Mouse (Mus musculus) CH12.LX (cell line): ENCODE results near the gene Lmtk2. TPM values are rescaled to one million over a fixed set of nuclear protein-coding genes. Genes with fewer than 3 reads are reported as not detected.
A peak's percentile ranks its signal among the peaks of the same experiment; 100 is the strongest.

ENCODE experiments used
- DNase-seq: peaks from one replicate; pipeline ENCODE4 v3.0.0-alpha.2; 2013; ENCODE audit errors: extremely low read depth
- H3K27ac ChIP-seq: 2 replicates; pipeline ENCODE4 v1.5.1; 2012; ENCODE audit warnings: low read depth, mild to moderate bottlenecking, control low read depth, moderate library complexity; ENCODE audit not compliant: insufficient read depth
- H3K27me3 ChIP-seq: replicated peaks from 2 replicates; pipeline ENCODE3; 2012; ENCODE audit warnings: inconsistent platforms
- H3K36me3 ChIP-seq, 2 experiments: replicated peaks in 1 of 2; 2 replicates each; pipeline versions ENCODE3 to v1.6.1; 2012; ENCODE audit warnings: inconsistent platforms in 1 of 2, low read length in 1 of 2, mild to moderate bottlenecking in 1 of 2, mixed read lengths in 1 of 2, moderate library complexity in 1 of 2; ENCODE audit not compliant: control insufficient read depth in 1 of 2, insufficient read depth in 1 of 2
- H3K4me1 ChIP-seq, 2 experiments: 2 replicates each; pipeline ENCODE4 v1.6.1; 2012; ENCODE audit warnings: inconsistent platforms in 1 of 2, moderate library complexity in 1 of 2; ENCODE audit not compliant: insufficient read depth in 2 of 2, control insufficient read depth in 1 of 2
- H3K4me2 ChIP-seq: 2 replicates; pipeline ENCODE4 v1.6.1; 2012; ENCODE audit warnings: low read depth, mild to moderate bottlenecking, control low read depth; ENCODE audit not compliant: poor library complexity, insufficient read depth, severe bottlenecking
- H3K4me3 ChIP-seq, 3 experiments: fragments of 150-350 bp in 1 of 3; sonication (generic) in 1 of 3; replicated peaks in 1 of 3; 2 replicates each; pipeline versions ENCODE3 to v1.5.1; 2011 to 2012; ENCODE audit warnings: low read depth in 2 of 3, low read length in 2 of 3, mild to moderate bottlenecking in 2 of 3, moderate library complexity in 2 of 3, control low read depth in 1 of 3, improper control_type of control experiment in 1 of 3, inconsistent platforms in 1 of 3, mixed read lengths in 1 of 3; ENCODE audit not compliant: poor library complexity in 1 of 3
- H3K79me2 ChIP-seq: replicated peaks from 2 replicates; pipeline ENCODE4 v1.6.1; 2012; ENCODE audit warnings: mild to moderate bottlenecking, moderate library complexity; ENCODE audit not compliant: control insufficient read depth, poor library complexity, insufficient read depth, severe bottlenecking; ENCODE audit errors: extremely low read depth
- H3K9ac ChIP-seq: 2 replicates; pipeline ENCODE4 v1.6.1; 2012; ENCODE audit warnings: low read depth, mild to moderate bottlenecking, control low read depth, moderate library complexity; ENCODE audit not compliant: insufficient read depth
- H3K9me3 ChIP-seq: replicated peaks from 2 replicates; pipeline ENCODE3; 2012; ENCODE audit warnings: low read length, inconsistent platforms, mixed read lengths
- CTCF ChIP-seq, 2 experiments: IDR thresholded peaks in 1 of 2; conservative IDR thresholded peaks in 1 of 2; 2 replicates each; pipeline ENCODE4 v1.5.1; 2011 to 2012; ENCODE audit warnings: low read depth in 2 of 2, low read length in 2 of 2, improper control_type of control experiment in 1 of 2, inconsistent platforms in 1 of 2, mild to moderate bottlenecking in 1 of 2, moderate library complexity in 1 of 2
- ETS1 ChIP-seq: conservative IDR thresholded peaks from 2 replicates; pipeline ENCODE4 v1.6.1; 2012; ENCODE audit warnings: low read depth, mild to moderate bottlenecking, inconsistent platforms, low read length, improper control_type of control experiment, moderate library complexity
- IRF4 ChIP-seq: IDR thresholded peaks from 2 replicates; pipeline ENCODE4 v1.6.1; 2014; ENCODE audit warnings: low read depth, mild to moderate bottlenecking, inconsistent platforms, low read length, improper control_type of control experiment
- MAFK ChIP-seq: IDR thresholded peaks from 2 replicates; pipeline ENCODE4 v1.6.1; 2011; ENCODE audit warnings: low read length, improper control_type of control experiment; ENCODE audit not compliant: insufficient replicate concordance
- MAX ChIP-seq: IDR thresholded peaks from 2 replicates; pipeline ENCODE4 v1.6.1; 2011; ENCODE audit warnings: low read length, improper control_type of control experiment
- MEF2A ChIP-seq: IDR thresholded peaks from 2 replicates; pipeline ENCODE4 v1.6.1; 2014; ENCODE audit warnings: low read depth, mild to moderate bottlenecking, inconsistent platforms, low read length, improper control_type of control experiment, borderline replicate concordance
- MYC ChIP-seq: IDR thresholded peaks from 2 replicates; pipeline ENCODE4 v1.6.1; 2011; ENCODE audit warnings: low read depth, mild to moderate bottlenecking, improper control_type of control experiment, low read length
- PAX5 ChIP-seq: IDR thresholded peaks from 2 replicates; pipeline ENCODE4 v1.6.1; 2012; ENCODE audit warnings: low read length, inconsistent platforms, mixed read lengths
- RAD21 ChIP-seq: IDR thresholded peaks from 2 replicates; pipeline ENCODE4 v1.6.1; 2011; ENCODE audit warnings: low read depth, mild to moderate bottlenecking, low read length, improper control_type of control experiment, moderate library complexity
- SIN3A ChIP-seq: IDR thresholded peaks from 2 replicates; pipeline ENCODE4 v1.6.1; 2012; ENCODE audit warnings: low read length, improper control_type of control experiment, inconsistent platforms
- TBP ChIP-seq: conservative IDR thresholded peaks from 2 replicates; pipeline ENCODE4 v1.6.1; 2011; ENCODE audit warnings: low read depth, low read length, improper control_type of control experiment
- TCF12 ChIP-seq: IDR thresholded peaks from 2 replicates; pipeline ENCODE4 v1.6.1; 2014; ENCODE audit warnings: low read depth, mild to moderate bottlenecking, inconsistent platforms, low read length, improper control_type of control experiment
- UBTF ChIP-seq: IDR thresholded peaks from 2 replicates; pipeline ENCODE4 v1.6.1; 2012; ENCODE audit warnings: low read depth, mild to moderate bottlenecking, inconsistent platforms, low read length, improper control_type of control experiment, moderate library complexity
- ZC3H11A ChIP-seq: IDR thresholded peaks from 2 replicates; pipeline ENCODE4 v1.6.1; 2012; ENCODE audit warnings: low read depth, mild to moderate bottlenecking, inconsistent platforms, low read length, improper control_type of control experiment
- ZMIZ1 ChIP-seq: IDR thresholded peaks from 2 replicates; pipeline ENCODE4 v1.6.1; 2012; ENCODE audit warnings: low read depth, mild to moderate bottlenecking, inconsistent platforms, low read length, improper control_type of control experiment
- dilution Hi-C: fragments of 300-500 bp; cut with MboI; formaldehyde crosslinking; loops from 2 replicates; pipeline ENCODE4 v1.14.3; 2020; ENCODE audit warnings: low sequenced_read_pairs; ENCODE audit not compliant: extremely low pct_unique_long_range_greater_than_20kb, extremely low pct_ligation_motif_present
- in situ Hi-C: fragments of 300-500 bp; cut with MboI; formaldehyde crosslinking; loops from 3 replicates; pipeline ENCODE4 v1.14.3; 2019; ENCODE audit warnings: low sequenced_read_pairs, low pct_ligation_motif_present, low pct_unique_long_range_greater_than_20kb, mixed read lengths
- polyA plus RNA-seq: library from polyadenylated mRNA; unstranded; fragments of >175 nt; gene quantifications from 2 replicates; pipeline ENCODE4 v1.2.1, GENCODE M21; 2012; ENCODE audit warnings: low read depth; ENCODE audit not compliant: insufficient read length
- total RNA-seq, 2 experiments: library from RNA; depleted of rRNA; stranded (reverse); fragments of 300-350 nt in 1 of 2; fragments of >200 nt in 1 of 2; gene quantifications; 2 replicates each; pipeline ENCODE4 v1.2.3; 2012 to 2014

Gene Lmtk2
- total and polyA plus RNA-seq, 3 experiments = 5.1 to 10.1 (median 5.7) TPM

- dilution Hi-C loops = no loop called here
Measured at GRCm38 (mm10) chr5:144202430-144202829, 102.2 kb downstream of the Lmtk2 start.

GRCm38 (mm10) chr5:144203398-144203959, 103.2 kb downstream of the Lmtk2 start:
- in situ Hi-C loops (loop anchor here (25.0 kb wide), 1 partner anchor 534 kb away; no protein-coding TSS in a partner anchor), dilution Hi-C loops (no loop called here)
- TF ChIP-seq RAD21 (no peak), UBTF (no peak), PAX5 (no peak), IRF4 (no peak), MAX (no peak), MAFK (no peak), MEF2A (no peak), CTCF (conservative IDR thresholded peaks at IDR 0.05 in 1 of 2, IDR thresholded peaks at IDR 0.05 in 1 of 2; ENCODE audit: low read depth in 2 of 2, low read length in 2 of 2) (no peak), ETS1 (no peak), SIN3A (no peak), MYC (no peak), TCF12 (no peak), ZMIZ1 (no peak), ZC3H11A (no peak)
- Histone ChIP-seq H3K79me2 (no peaks in the 10 kb centered on the region), H3K36me3 (peaks cover 4 to 79% of the 10 kb centered on the region in 2 experiments), H3K4me2 (no peak overlapping the region), H3K4me3 (no peak overlapping the region), H3K27ac (no peak overlapping the region), H3K4me1 (0 out of 4 replicates have a peak, but pooled peaks cover 0 to 2% of the 10 kb centered on the region in 2 experiments), H3K9me3 (peaks cover 6% of the 10 kb centered on the region), H3K27me3 (no peaks in the 10 kb centered on the region), H3K9ac (no peak overlapping the region)
- no peak for DNase-seq

More at GRCm38 (mm10) chr5:144202430-144202829, 102.2 kb downstream of the Lmtk2 start:
- H3K4me2 ChIP-seq = no peak overlapping the region
- TF ChIP-seq RAD21 (peak; percentile 5), TBP (no peak), CTCF (conservative IDR thresholded peaks at IDR 0.05 in 1 of 2, IDR thresholded peaks at IDR 0.05 in 1 of 2; ENCODE audit: low read depth in 2 of 2, low read length in 2 of 2) (peak in 1 of 2 experiments; percentile 31; a peak in 2 of 4 replicates)
- H3K36me3 ChIP-seq = peaks cover 4 to 80% of the 10 kb centered on the region in 2 experiments
- no peak overlapping the region for H3K27ac ChIP-seq
- no peak overlapping the region for H3K9ac ChIP-seq
- no peaks in the 10 kb centered on the region for H3K27me3 ChIP-seq
- no peak for DNase-seq
- in situ Hi-C loops = loop anchor here (25.0 kb wide), 1 partner anchor 535 kb away; no protein-coding TSS in a partner anchor
- no peak overlapping the region for H3K4me3 ChIP-seq
- 0 out of 4 replicates have a peak, but pooled peaks cover 0 to 3% of the 10 kb centered on the region in 2 experiments for H3K4me1 ChIP-seq
- peaks cover 6% of the 10 kb centered on the region for H3K9me3 ChIP-seq
- H3K79me2 ChIP-seq = no peaks in the 10 kb centered on the region
